Mouse (Mus musculus) midbrain, embryonic 10.5 days (tissue): Measurements from ENCODE around the gene March1. TPM values are rescaled to one million over a fixed set of nuclear protein-coding genes. Genes with fewer than 3 reads are reported as not detected.

ENCODE experiments used
- DNase-seq: peaks from one replicate; pipeline ENCODE4 v3.0.0-alpha.2; 2017; ENCODE audit warnings: low spot score
- H3K27ac ChIP-seq: fragments of 300-500 bp; sonication (generic); replicated peaks from 2 replicates; pipeline ENCODE4 v1.5.1; 2016; ENCODE audit warnings: mild to moderate bottlenecking
- H3K27me3 ChIP-seq: fragments of 300-500 bp; sonication (generic); 2 replicates; pipeline ENCODE4 v1.6.1; 2016; ENCODE audit warnings: low read depth, mild to moderate bottlenecking; ENCODE audit not compliant: poor library complexity, severe bottlenecking
- H3K36me3 ChIP-seq: fragments of 300-500 bp; sonication (generic); 2 replicates; pipeline ENCODE4 v1.6.1; 2016; ENCODE audit warnings: mild to moderate bottlenecking, moderate library complexity
- H3K4me1 ChIP-seq: fragments of 300-500 bp; sonication (generic); 2 replicates; pipeline ENCODE4 v1.6.1; 2016
- H3K4me3 ChIP-seq: fragments of 300-500 bp; sonication (generic); 2 replicates; pipeline ENCODE4 v1.5.1; 2016; ENCODE audit warnings: mild to moderate bottlenecking, moderate library complexity
- H3K9me3 ChIP-seq: fragments of 300-500 bp; sonication (generic); replicated peaks from 2 replicates; pipeline ENCODE4 v1.6.1; 2016; ENCODE audit warnings: mild to moderate bottlenecking
- WGBS: fragments of 180-500 bp; shearing (Covaris S2); methylation state at CpG from one replicate; pipeline ENCODE4 v1.1.7; 2016; 5-methylcytosine and 5-hydroxymethylcytosine counted together
- polyA plus RNA-seq: library from polyadenylated mRNA; unstranded; fragments of >200 nt; fragmentation: Nextera tagmentation; extraction: Ambion mirVana; gene quantifications from 2 replicates; pipeline ENCODE4 v1.2.1, GENCODE M21; 2016

The March1 gene
- polyA plus RNA-seq, 1 experiment from 2014 or later = 2.5 TPM

DNA sequence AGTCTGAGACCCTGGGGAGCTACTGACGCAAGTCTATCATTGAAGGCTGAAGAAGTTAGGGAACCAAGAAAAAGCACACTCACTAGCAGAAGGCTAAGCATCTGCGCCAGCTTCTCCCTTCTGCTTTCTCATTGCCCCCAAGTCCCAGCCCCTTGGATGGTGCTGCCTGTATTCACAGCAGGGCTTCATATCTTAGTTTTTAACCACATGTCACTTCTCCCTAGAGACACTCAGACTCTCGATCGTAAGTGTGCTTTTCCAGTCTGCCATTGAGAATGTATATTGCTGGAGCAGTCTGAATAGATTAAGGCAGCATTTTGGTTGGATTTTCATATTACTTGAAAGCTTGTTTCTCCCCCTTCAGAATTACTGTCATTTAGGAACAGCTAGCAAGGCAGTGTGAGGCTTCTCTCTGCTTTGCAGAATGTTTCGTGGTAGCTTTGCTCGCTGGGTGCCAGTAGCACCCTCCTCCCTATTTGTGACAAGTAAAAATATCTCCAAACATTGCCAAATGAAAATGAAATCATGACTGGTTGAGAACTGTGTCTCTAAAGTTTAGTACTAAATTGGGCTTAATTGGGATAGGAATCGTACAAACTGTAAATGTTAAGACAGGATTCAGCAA lies 586.2 kb downstream of the March1 start:
- Histone ChIP-seq H3K27me3 (no peaks in the 10 kb centered on the region), H3K4me3 (no peak overlapping the region)
- WGBS = 94% methylated on average over 7 of the region's 7 CpGs

GRCm38 (mm10) chr8:66209553-66209952 lies 591.9 kb downstream of the March1 start:
- Histone ChIP-seq H3K4me3 (no peak overlapping the region), H3K27me3 (no peaks in the 10 kb centered on the region), H3K4me1 (no peaks in the 10 kb centered on the region), H3K27ac (no peak overlapping the region), H3K36me3 (no peaks in the 10 kb centered on the region), H3K9me3 (no peaks in the 10 kb centered on the region)
- 71% methylated on average over 2 of the region's 2 CpGs for WGBS
- no peak for DNase-seq

More for the DNA sequence above, 586.2 kb downstream of the March1 start:
- DNase-seq = no peak
- no peaks in the 10 kb centered on the region for H3K9me3 ChIP-seq
- H3K27ac ChIP-seq = no peak overlapping the region
- no peaks in the 10 kb centered on the region for H3K4me1 ChIP-seq
- no peaks in the 10 kb centered on the region for H3K36me3 ChIP-seq

- H3K27ac ChIP-seq = no peak overlapping the region
- no peaks in the 10 kb centered on the region for H3K4me1 ChIP-seq
- H3K9me3 ChIP-seq = no peaks in the 10 kb centered on the region
- 89% methylated on average over 2 of the region's 2 CpGs for WGBS
- no peak overlapping the region for H3K4me3 ChIP-seq
- no peak for DNase-seq
- H3K36me3 ChIP-seq = no peaks in the 10 kb centered on the region
- H3K27me3 ChIP-seq = no peaks in the 10 kb centered on the region
Measured at GRCm38 (mm10) chr8:66210294-66210693, 592.6 kb downstream of the March1 start.

GRCm38 (mm10) chr8:66219974-66220373 lies 602.3 kb downstream of the March1 start:
- H3K4me1 ChIP-seq = no peaks in the 10 kb centered on the region
- DNase-seq = no peak
- WGBS = 89% methylated on average over 1 of the region's 1 CpGs

GRCm38 (mm10) chr8:66229931-66230330 lies 612.2 kb downstream of the March1 start:
- Histone ChIP-seq H3K4me3 (no peak overlapping the region), H3K27ac (no peak overlapping the region), H3K36me3 (no peaks in the 10 kb centered on the region), H3K4me1 (no peaks in the 10 kb centered on the region), H3K27me3 (no peaks in the 10 kb centered on the region), H3K9me3 (no peaks in the 10 kb centered on the region)
- WGBS = 85% methylated on average over 2 of the region's 2 CpGs
- DNase-seq = no peak

More at GRCm38 (mm10) chr8:66219974-66220373, 602.3 kb downstream of the March1 start:
- H3K27me3 ChIP-seq = no peaks in the 10 kb centered on the region
- H3K36me3 ChIP-seq = no peaks in the 10 kb centered on the region
- H3K9me3 ChIP-seq = no peaks in the 10 kb centered on the region
- H3K4me3 ChIP-seq = no peak overlapping the region
- H3K27ac ChIP-seq = no peak overlapping the region

GRCm38 (mm10) chr8:66269546-66269945 lies 651.8 kb downstream of the March1 start:
- no peak overlapping the region for H3K4me3 ChIP-seq
- WGBS = 74% methylated on average over 4 of the region's 4 CpGs
- H3K36me3 ChIP-seq = no peaks in the 10 kb centered on the region
- no peaks in the 10 kb centered on the region for H3K27me3 ChIP-seq
- no peak for DNase-seq
- no peaks in the 10 kb centered on the region for H3K9me3 ChIP-seq
- H3K27ac ChIP-seq = no peak overlapping the region
- no peaks in the 10 kb centered on the region for H3K4me1 ChIP-seq

DNA sequence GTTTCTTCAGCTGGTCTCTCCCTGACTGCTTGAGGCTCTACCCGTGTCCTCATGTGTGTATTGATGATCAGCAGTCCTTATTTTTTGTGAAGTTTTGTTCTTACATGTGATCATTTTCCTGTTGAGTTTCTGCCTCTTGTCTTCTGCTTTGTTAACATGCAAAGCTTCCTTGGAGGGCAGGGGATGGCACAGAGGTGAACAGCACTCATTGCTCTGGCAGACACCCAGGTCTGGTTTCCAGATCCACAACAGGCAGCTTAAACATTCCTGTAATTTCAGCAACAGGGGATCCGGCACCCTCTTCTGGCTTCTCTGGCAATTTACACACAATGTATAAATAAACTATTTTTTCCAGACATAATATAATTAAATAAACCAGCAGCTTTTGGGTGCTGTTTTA lies 652.4 kb downstream of the March1 start:
- DNase-seq = no peak
- Histone ChIP-seq H3K27me3 (no peaks in the 10 kb centered on the region), H3K4me3 (no peak overlapping the region), H3K36me3 (no peaks in the 10 kb centered on the region), H3K27ac (no peak overlapping the region), H3K9me3 (no peaks in the 10 kb centered on the region), H3K4me1 (no peaks in the 10 kb centered on the region)
- WGBS = 84% methylated on average over 2 of the region's 2 CpGs

DNA sequence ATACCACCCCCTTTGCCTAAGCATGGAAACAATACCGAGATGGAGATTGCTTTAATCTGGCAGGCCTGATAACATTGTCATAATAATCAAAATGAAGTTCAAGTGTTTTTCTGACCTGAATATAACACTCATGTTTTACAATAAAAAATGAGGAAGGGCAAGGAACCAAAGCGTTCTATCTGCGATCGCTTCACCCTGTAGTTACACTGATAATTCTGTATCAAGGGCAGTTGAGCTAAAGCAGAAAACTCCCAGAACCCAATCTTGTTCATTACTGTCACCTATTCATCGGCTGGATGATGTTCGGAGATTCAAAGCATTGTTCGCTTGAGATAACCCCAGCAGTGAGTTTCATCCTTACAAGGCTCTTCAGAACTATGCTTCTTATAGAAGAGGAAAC lies 700.1 kb downstream of the March1 start:
- WGBS = 95% methylated on average over 7 of the region's 7 CpGs

DNA sequence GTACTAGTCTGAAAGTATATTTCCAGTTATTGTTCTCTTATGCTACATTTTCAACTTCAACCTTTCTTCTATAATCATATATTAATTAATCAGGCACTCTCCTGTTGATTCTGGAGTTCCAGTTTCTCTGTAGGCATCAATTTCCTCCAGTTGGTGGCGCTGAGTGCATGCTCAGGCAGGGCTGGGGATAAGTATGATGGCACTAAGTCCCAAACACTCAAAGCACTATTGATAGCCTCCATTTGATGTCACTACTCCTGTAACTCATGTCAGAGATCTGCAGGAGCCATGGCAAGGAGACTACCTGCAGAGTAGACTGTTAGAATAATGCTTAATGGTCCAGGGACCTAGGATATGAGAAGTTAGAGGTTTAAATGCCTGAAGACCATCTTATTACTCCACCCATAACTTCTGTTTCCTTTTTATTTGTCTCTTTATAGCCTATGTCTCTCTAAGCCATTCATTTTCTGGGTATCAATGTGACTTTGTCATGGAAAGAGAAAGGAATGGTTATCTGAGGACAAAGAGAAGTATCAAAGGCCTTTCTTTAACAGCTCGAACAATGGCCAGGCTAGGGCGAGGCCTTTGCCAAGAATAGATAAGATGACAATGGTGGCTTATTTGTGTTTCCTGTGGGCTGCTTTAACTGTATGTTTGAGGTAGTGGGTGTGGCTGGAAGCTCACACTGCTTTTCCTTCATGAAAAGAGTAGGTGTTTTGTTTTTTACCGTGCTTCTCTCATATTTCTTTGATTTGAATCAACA lies 705.5 kb downstream of the March1 start:
- Histone ChIP-seq H3K36me3 (no peaks in the 10 kb centered on the region), H3K27me3 (no peaks in the 10 kb centered on the region), H3K4me1 (no peaks in the 10 kb centered on the region), H3K9me3 (no peaks in the 10 kb centered on the region), H3K27ac (no peak overlapping the region), H3K4me3 (no peak overlapping the region)
- DNase-seq = no peak
- WGBS = 70% methylated on average over 4 of the region's 4 CpGs

More for the DNA sequence above, 700.1 kb downstream of the March1 start:
- H3K4me1 ChIP-seq = no peaks in the 10 kb centered on the region
- H3K27ac ChIP-seq = no peak overlapping the region
- H3K4me3 ChIP-seq = no peak overlapping the region
- no peaks in the 10 kb centered on the region for H3K27me3 ChIP-seq
- H3K36me3 ChIP-seq = no peaks in the 10 kb centered on the region
- H3K9me3 ChIP-seq = no peaks in the 10 kb centered on the region
- DNase-seq = no peak

GRCm38 (mm10) chr8:66326396-66326795 lies 708.7 kb downstream of the March1 start:
- no peak overlapping the region for H3K4me3 ChIP-seq
- H3K4me1 ChIP-seq = no peaks in the 10 kb centered on the region
- no peak overlapping the region for H3K27ac ChIP-seq
- DNase-seq = no peak
- H3K9me3 ChIP-seq = no peaks in the 10 kb centered on the region
- no peaks in the 10 kb centered on the region for H3K27me3 ChIP-seq
- H3K36me3 ChIP-seq = no peaks in the 10 kb centered on the region

DNA sequence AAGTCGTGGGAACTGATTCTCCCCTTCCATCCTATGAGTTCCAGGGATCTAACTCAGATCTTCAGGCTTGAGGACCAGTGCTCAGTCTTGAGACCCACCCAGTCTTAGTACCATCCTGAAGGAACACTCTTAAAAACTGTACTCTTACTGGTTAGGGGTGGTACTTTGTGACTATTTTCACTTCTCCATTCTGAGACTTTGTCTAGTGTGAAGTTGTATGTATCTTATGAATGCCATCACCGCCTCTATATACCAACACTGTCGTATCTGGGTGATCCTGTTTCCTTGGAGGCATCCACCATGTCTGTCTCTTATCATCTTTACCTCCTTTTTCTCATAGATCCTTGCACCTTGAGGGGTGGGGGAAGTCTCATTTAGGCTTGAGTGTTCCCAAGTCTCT lies 714.5 kb downstream of the March1 start:
- no peaks in the 10 kb centered on the region for H3K4me1 ChIP-seq
- H3K9me3 ChIP-seq = no peaks in the 10 kb centered on the region
- WGBS = 94% methylated on average over 3 of the region's 3 CpGs
- no peak overlapping the region for H3K27ac ChIP-seq
- no peaks in the 10 kb centered on the region for H3K36me3 ChIP-seq
- no peak for DNase-seq
- no peak overlapping the region for H3K4me3 ChIP-seq
- no peaks in the 10 kb centered on the region for H3K27me3 ChIP-seq

GRCm38 (mm10) chr8:66334265-66334664 lies 716.6 kb downstream of the March1 start:
- H3K9me3 ChIP-seq = no peaks in the 10 kb centered on the region
- no peak overlapping the region for H3K4me3 ChIP-seq
- H3K36me3 ChIP-seq = no peaks in the 10 kb centered on the region
- no peak for DNase-seq
- 85% methylated on average over 3 of the region's 3 CpGs for WGBS
- no peaks in the 10 kb centered on the region for H3K4me1 ChIP-seq
- no peak overlapping the region for H3K27ac ChIP-seq
- no peaks in the 10 kb centered on the region for H3K27me3 ChIP-seq

- WGBS = 88% methylated on average over 3 of the region's 3 CpGs
- H3K4me3 ChIP-seq = no peak overlapping the region
- no peaks in the 10 kb centered on the region for H3K27me3 ChIP-seq
- no peaks in the 10 kb centered on the region for H3K9me3 ChIP-seq
- no peaks in the 10 kb centered on the region for H3K4me1 ChIP-seq
- no peak for DNase-seq
- H3K36me3 ChIP-seq = no peaks in the 10 kb centered on the region
- no peak overlapping the region for H3K27ac ChIP-seq
Measured at GRCm38 (mm10) chr8:66339551-66339950, 721.9 kb downstream of the March1 start.
